Mouse (Mus musculus) megakaryocyte, embryonic 14.5 days (primary cell): ENCODE results near the gene Ssbp3.

Experiments
- FLI1 ChIP-seq: IDR thresholded peaks from 2 replicates; pipeline ENCODE4 v1.6.1; 2012; ENCODE audit warnings: low read length, inconsistent platforms, mixed read lengths
- GATA1 ChIP-seq: IDR thresholded peaks from 3 replicates; pipeline ENCODE4 v1.6.1; 2012; ENCODE audit warnings: mixed read lengths, low read length, inconsistent platforms, borderline replicate concordance

- TF ChIP-seq GATA1 (no peak), FLI1 (no peak)
Observed at GRCm38 (mm10) chr4:106924888-106925287, 14.4 kb downstream of the Ssbp3 start.
